ENCODE assay signal across 15 mouse cellular contexts in the genomic region with DNA sequence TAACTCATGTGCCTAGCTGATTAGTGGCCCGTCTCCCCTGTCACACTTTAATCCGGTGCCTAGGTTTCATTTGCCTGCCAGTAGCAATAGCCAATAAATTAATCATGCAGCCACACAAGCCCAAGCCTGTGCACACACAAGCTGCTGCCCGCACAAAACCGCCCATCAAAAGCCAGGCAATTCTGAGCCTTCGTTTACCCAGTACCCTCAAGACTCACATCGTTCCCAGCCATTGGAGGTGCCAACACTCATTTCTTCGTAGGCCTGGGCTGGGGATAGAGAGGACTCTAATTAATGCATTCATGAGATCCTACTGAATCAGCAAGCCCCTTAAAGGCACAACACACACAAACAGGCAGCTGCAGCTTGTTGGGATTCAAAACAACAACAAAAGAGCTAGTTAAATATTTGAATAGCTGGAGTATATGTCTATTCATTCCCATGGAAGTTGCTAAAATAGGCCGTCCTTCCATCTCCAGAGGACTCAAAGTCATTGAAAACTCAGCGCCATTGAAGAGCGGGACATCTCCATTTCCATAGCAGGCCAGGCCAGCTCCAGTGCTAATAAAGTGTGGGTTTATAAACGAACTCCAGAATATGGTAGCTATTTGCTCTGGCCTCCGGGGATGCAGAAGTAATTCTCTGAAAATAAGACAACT.
DNase-seq lines count a peak whose midpoint lies in the region; ATAC-seq and TF ChIP-seq lines count a peak whose summit lies in the region.
"Had no signal": no experiment of that assay in that cellular context is flagged by ENCODE, and none has a peak within 500 bp of the region (broad histone marks: within the 10 kb centered on the region; RNA-seq: fewer than 3 reads in every experiment).

No protein-coding gene starts in this region.

- H3K27me3 ChIP-seq in forebrain, embryonic 14.5 days (replicated peaks; ENCODE audit: control insufficient read depth, insufficient read depth, low read length) = no peaks in the 10 kb centered on the region
- H3K27me3 ChIP-seq in midbrain, embryonic 14.5 days (ENCODE audit: control insufficient read depth, insufficient read depth, low read length) = no peaks in the 10 kb centered on the region
- H3K27me3 ChIP-seq: CH12.LX; heart, embryonic 15.5 days; intestine, embryonic 15.5 days; limb, embryonic 15.5 days had no signal

- H3K9me3 ChIP-seq in forebrain, embryonic 14.5 days (replicated peaks; ENCODE audit: control insufficient read depth, low read length) = no peaks in the 10 kb centered on the region
- H3K9me3 ChIP-seq in midbrain, embryonic 14.5 days (ENCODE audit: control insufficient read depth, low read length) = no peaks in the 10 kb centered on the region
- H3K9me3 ChIP-seq: heart, embryonic 15.5 days; intestine, embryonic 15.5 days; limb, embryonic 15.5 days had no signal

- no peak for DNase-seq in left cerebral cortex, adult 2 months (ENCODE audit: extremely low spot score in 1 of 2, low spot score in 2 of 2)
- DNase-seq in left cerebral cortex, adult 18-20 months (ENCODE audit: low spot score in 2 of 2) = no peak
- peak; percentile 72 for DNase-seq in brain, embryonic 18.5 days (ENCODE audit: low read depth, low spot score)
- peak; percentile 97 for DNase-seq in forebrain, embryonic 14.5 days (ENCODE audit: low spot score)
- DNase-seq in midbrain, embryonic 14.5 days = peak; percentile 80
- no peak for DNase-seq in liver
- no peak for DNase-seq in ovary, postnatal 10 days (ENCODE audit: low spot score)
- no peak for DNase-seq in spleen, adult 18-20 months
- DNase-seq: adrenal gland, postnatal 25 days; cerebellum, adult 9-11 months; gastrocnemius, postnatal 10 days had no signal

- H3K36me3 ChIP-seq in forebrain, embryonic 14.5 days (ENCODE audit: control insufficient read depth, insufficient read depth, low read length) = no peaks in the 10 kb centered on the region
- no peaks in the 10 kb centered on the region for H3K36me3 ChIP-seq in midbrain, embryonic 14.5 days (ENCODE audit: control insufficient read depth, insufficient read depth, low read length)
- H3K36me3 ChIP-seq: heart, embryonic 15.5 days; intestine, embryonic 15.5 days; limb, embryonic 15.5 days had no signal

- intact Hi-C loops in left cerebral cortex, adult 2 months (cut with DNase I) = no loop called here

- peak overlapping the region; percentile 16; the same call in 1 of the 2 replicates for H3K4me2 ChIP-seq in forebrain, embryonic 14.5 days (ENCODE audit: low read length)
- H3K4me2 ChIP-seq in midbrain, embryonic 14.5 days (ENCODE audit: low read length) = 0 out of 2 replicates have a peak overlapping the region, but pooled peaks have one; percentile 2
- H3K4me2 ChIP-seq: heart, embryonic 15.5 days; intestine, embryonic 15.5 days; limb, embryonic 15.5 days had no signal

- H3K27ac ChIP-seq in left cerebral cortex, adult 2 months = peak overlapping the region; percentile 61; the same call in 1 of the 2 replicates
- peak overlapping the region; percentile 76 for H3K27ac ChIP-seq in forebrain, embryonic 14.5 days (ENCODE audit: low read depth, low read length)
- peak overlapping the region; percentile 75 for H3K27ac ChIP-seq in midbrain, embryonic 14.5 days (replicated peaks; ENCODE audit: low read depth, low read length)
- H3K27ac ChIP-seq: heart, embryonic 15.5 days; intestine, embryonic 15.5 days; limb, embryonic 15.5 days had no signal

- WGBS in forebrain, embryonic 14.5 days = 8% methylated on average over 12 of the region's 12 CpGs
- WGBS in midbrain, embryonic 14.5 days = 29% methylated on average over 12 of the region's 12 CpGs

- H3K4me1 ChIP-seq in forebrain, embryonic 14.5 days (ENCODE audit: control insufficient read depth, insufficient read depth, low read length) = peaks cover 22% of the 10 kb centered on the region
- peaks cover 14% of the 10 kb centered on the region for H3K4me1 ChIP-seq in midbrain, embryonic 14.5 days (ENCODE audit: control insufficient read depth, insufficient read depth, low read length)
- H3K4me1 ChIP-seq: intestine, embryonic 15.5 days had no signal

- no peak overlapping the region for H3K4me3 ChIP-seq in left cerebral cortex, adult 2 months
- no peak overlapping the region for H3K4me3 ChIP-seq in forebrain, embryonic 14.5 days (ENCODE audit: low read depth, low read length)
- H3K4me3 ChIP-seq in midbrain, embryonic 14.5 days (replicated peaks; ENCODE audit: low read depth, low read length) = no peak overlapping the region
- H3K4me3 ChIP-seq: heart, embryonic 15.5 days; intestine, embryonic 15.5 days; limb, embryonic 15.5 days had no signal

- H3K9ac ChIP-seq in forebrain, embryonic 14.5 days (ENCODE audit: low read length) = no peak overlapping the region
- no peak overlapping the region for H3K9ac ChIP-seq in midbrain, embryonic 14.5 days (replicated peaks; ENCODE audit: low read length)
- H3K9ac ChIP-seq: heart, embryonic 15.5 days; intestine, embryonic 15.5 days; limb, embryonic 15.5 days had no signal

- peak; percentile 95 for ATAC-seq in forebrain, embryonic 14.5 days
- ATAC-seq in midbrain, embryonic 14.5 days (ENCODE audit: low FRiP score, low TSS enrichment) = peak; percentile 79; the same call in 1 of the 2 replicates
- ATAC-seq: intestine, embryonic 15.5 days had no signal

- TF ChIP-seq CTCF in left cerebral cortex, adult 2 months (IDR thresholded peaks at IDR 0.05) = no peak

Comparison
In these comparisons a context has a peak if more than half of its experiments do, and no peak if none do; other contexts are left out.
1. DNase-seq: peak in brain, embryonic 18.5 days (single experiment), forebrain, embryonic 14.5 days (single experiment) and midbrain, embryonic 14.5 days (single experiment); none in left cerebral cortex, adult 2 months (0 of 2), left cerebral cortex, adult 18-20 months (0 of 2), liver (single experiment), ovary, postnatal 10 days (single experiment) and spleen, adult 18-20 months (0 of 2).
2. Peak in every context shown above with its lines, with median percentiles within 50 percentile points of each other: H3K27ac ChIP-seq.